Mouse (Mus musculus) ES-Bruce4 (cell line): ENCODE results near the gene Cetn2. TPM values are rescaled to one million over a fixed set of nuclear protein-coding genes. Genes with fewer than 3 reads are reported as not detected.

ENCODE experiments used
- H3K27ac ChIP-seq: 2 replicates; pipeline ENCODE4 v1.5.1; 2012; ENCODE audit warnings: low read length, inconsistent platforms; ENCODE audit not compliant: insufficient read depth
- H3K27me3 ChIP-seq: 2 replicates; pipeline ENCODE4 v1.6.1; 2012; ENCODE audit warnings: mild to moderate bottlenecking, low read length, inconsistent platforms; ENCODE audit not compliant: control insufficient read depth, poor library complexity, insufficient read depth, severe bottlenecking
- H3K36me3 ChIP-seq: 2 replicates; pipeline ENCODE4 v1.6.1; 2012; ENCODE audit warnings: inconsistent platforms, mild to moderate bottlenecking, low read length, moderate library complexity; ENCODE audit not compliant: control insufficient read depth, poor library complexity, insufficient read depth, severe bottlenecking
- H3K4me1 ChIP-seq: one replicate; pipeline ENCODE4 v1.8.1; 2011; ENCODE audit warnings: low read length; ENCODE audit not compliant: control insufficient read depth, insufficient read depth
- H3K4me3 ChIP-seq: 2 replicates; pipeline ENCODE4 v1.5.1; 2011; ENCODE audit warnings: low read depth, mild to moderate bottlenecking, low read length
- H3K9ac ChIP-seq: 2 replicates; pipeline ENCODE4 v1.6.1; 2012; ENCODE audit warnings: low read depth, mild to moderate bottlenecking, inconsistent platforms; ENCODE audit not compliant: poor library complexity, severe bottlenecking
- H3K9me3 ChIP-seq: replicated peaks from 2 replicates; pipeline ENCODE4 v1.6.1; 2012; ENCODE audit warnings: mild to moderate bottlenecking, low read length, inconsistent platforms; ENCODE audit not compliant: control insufficient read depth, poor library complexity, insufficient read depth, severe bottlenecking
- CTCF ChIP-seq: IDR thresholded peaks from one replicate; pipeline ENCODE4 v1.8.1; 2011; ENCODE audit warnings: low read depth, low read length
- EP300 ChIP-seq: IDR thresholded peaks from 2 replicates; pipeline ENCODE4 v1.6.1; 2011; ENCODE audit warnings: low read depth, low read length; ENCODE audit not compliant: insufficient read depth
- POLR2A ChIP-seq: IDR thresholded peaks from one replicate; pipeline ENCODE4 v1.8.1; 2011; ENCODE audit warnings: low read length; ENCODE audit not compliant: insufficient read depth
- polyA plus RNA-seq: library from polyadenylated mRNA; stranded (reverse); fragments of >200 nt; gene quantifications from 2 replicates; pipeline ENCODE4 v1.2.4, GENCODE M21; 2011; ENCODE audit warnings: low read depth; ENCODE audit not compliant: missing spikeins, insufficient read depth, insufficient read length

Gene Cetn2
- polyA plus RNA-seq, 1 experiment: 48.6 TPM

DNA sequence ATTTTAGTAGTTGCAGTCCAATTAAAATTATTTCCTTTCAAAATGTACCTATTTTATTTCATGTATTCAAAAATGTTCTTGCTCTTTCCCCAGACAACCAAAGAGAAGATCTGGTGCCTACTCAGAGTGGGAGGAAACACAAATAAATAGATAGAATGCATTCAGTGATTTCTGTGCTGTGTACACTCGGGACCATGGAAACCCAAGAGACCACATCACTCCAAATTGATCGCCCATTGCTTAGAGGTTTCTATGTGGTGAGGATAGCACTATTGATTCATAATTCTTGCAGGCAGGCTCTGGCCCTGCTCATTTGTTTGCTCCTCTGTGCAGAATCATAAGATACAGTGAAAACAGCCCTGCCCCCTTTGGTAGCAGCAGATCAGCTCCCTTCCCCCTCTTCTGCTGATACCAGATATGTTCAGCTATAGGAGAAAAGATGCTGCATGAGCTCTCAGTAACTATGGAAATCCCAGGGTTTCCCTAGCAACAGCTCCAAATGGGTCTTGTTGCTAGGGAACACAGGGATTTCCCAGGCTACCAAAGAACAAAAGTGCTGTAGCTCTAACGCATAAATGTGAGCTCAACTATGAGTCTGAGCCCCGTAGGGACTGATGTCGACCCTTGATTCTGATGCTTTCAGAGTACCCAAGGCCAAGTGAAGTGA, 22.7 kb downstream of the Cetn2 start:
- H3K9ac ChIP-seq: no peak overlapping the region
- no peak overlapping the region for H3K27ac ChIP-seq
- H3K4me3 ChIP-seq: no peak overlapping the region

More for the DNA sequence above, 22.7 kb downstream of the Cetn2 start:
- Histone ChIP-seq H3K4me1 (no peaks in the 10 kb centered on the region), H3K9me3 (no peaks in the 10 kb centered on the region), H3K36me3 (no peaks in the 10 kb centered on the region), H3K27me3 (no peaks in the 10 kb centered on the region)
- no peak for TF ChIP-seq CTCF
- no peak for TF ChIP-seq POLR2A
- TF ChIP-seq EP300: no peak

Other genes with a start within 250 kb of the Cetn2 start
- gene Gabrq, start 93.2 kb downstream of the Cetn2 start, polyA plus RNA-seq: 0.24 TPM in 1 of 2 replicates, not detected in the other
- gene Nsdhl, start 146 bp upstream of the Cetn2 start, polyA plus RNA-seq: 44.2 and 45.5 TPM in 2 replicates
- 18.8 and 20.2 TPM in 2 replicates for gene Zfp185, start 68.9 kb upstream of the Cetn2 start, polyA plus RNA-seq
- 1.4 and 2.3 TPM in 2 replicates for gene Pnma5, start 118.7 kb upstream of the Cetn2 start, polyA plus RNA-seq
- gene Pnma3, start 146.4 kb upstream of the Cetn2 start, polyA plus RNA-seq: 0.29 TPM in 1 of 2 replicates, not detected in the other
- gene Xlr4a, start 164.1 kb upstream of the Cetn2 start, polyA plus RNA-seq: not detected in 2 replicates
- gene Xlr3a, start 178.7 kb upstream of the Cetn2 start, polyA plus RNA-seq: 1.6 TPM in 1 of 2 replicates, not detected in the other
- gene Gm14685, start 198.6 kb upstream of the Cetn2 start, polyA plus RNA-seq: not detected in 2 replicates
- not detected in 2 replicates for gene Xlr5b, start 230.4 kb upstream of the Cetn2 start, polyA plus RNA-seq
- gene DXBay18, start 231.0 kb upstream of the Cetn2 start, polyA plus RNA-seq: 1.5 and 2.0 TPM in 2 replicates